Mouse (Mus musculus): ENCODE measurements at regions not wholly inside any gene's neighbourhood (a gene's known extent, or its start where the extent isn't known, plus 50 kb on each side); places are given as distances from the start of the nearest gene placed in this dataset.

DNA sequence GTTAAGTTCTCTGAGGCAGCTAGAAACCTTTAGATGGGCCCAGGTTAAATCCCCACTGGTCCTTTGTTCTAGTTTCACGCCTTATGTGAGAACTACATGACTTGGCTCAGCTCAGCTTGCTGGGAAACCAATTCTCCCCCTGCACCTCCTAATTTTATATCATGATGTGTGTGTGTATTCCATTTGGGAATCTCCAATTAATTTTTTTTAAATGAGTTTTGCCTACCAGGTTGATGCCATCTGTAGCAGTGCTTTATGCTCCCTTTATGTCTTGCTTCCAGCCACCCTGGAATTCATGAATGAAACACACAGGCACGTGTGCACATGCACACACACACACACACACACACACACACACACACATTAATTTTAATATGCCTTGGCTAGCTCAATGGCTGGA lies 180.0 kb upstream of the Gli3 start:
- DNase-seq (ENCODE audit: low spot score), result no peak

GRCm38 (mm10) chr13:15298457-15298856 lies 164.6 kb upstream of the Gli3 start:
- DNase-seq (ENCODE audit: low spot score), result no peak

GRCm38 (mm10) chr13:15325413-15325812 lies 137.6 kb upstream of the Gli3 start:
- DNase-seq (ENCODE audit: low spot score), result no peak

- DNase-seq (ENCODE audit: low spot score), result no peak
These were observed 136.9 kb upstream of the Gli3 start for GRCm38 (mm10) chr13:15326146-15326545.

GRCm38 (mm10) chr13:15329561-15329960 lies 133.5 kb upstream of the Gli3 start:
- no peak for DNase-seq (ENCODE audit: low spot score)

- DNase-seq (ENCODE audit: low spot score), result no peak
These were observed 119.6 kb upstream of the Gli3 start for GRCm38 (mm10) chr13:15343474-15343873.

- DNase-seq (ENCODE audit: low spot score), result no peak
These were observed 116.2 kb upstream of the Gli3 start for GRCm38 (mm10) chr13:15346866-15347265.

GRCm38 (mm10) chr13:15366437-15366836 lies 96.6 kb upstream of the Gli3 start:
- no peak for DNase-seq (ENCODE audit: low spot score)

DNA sequence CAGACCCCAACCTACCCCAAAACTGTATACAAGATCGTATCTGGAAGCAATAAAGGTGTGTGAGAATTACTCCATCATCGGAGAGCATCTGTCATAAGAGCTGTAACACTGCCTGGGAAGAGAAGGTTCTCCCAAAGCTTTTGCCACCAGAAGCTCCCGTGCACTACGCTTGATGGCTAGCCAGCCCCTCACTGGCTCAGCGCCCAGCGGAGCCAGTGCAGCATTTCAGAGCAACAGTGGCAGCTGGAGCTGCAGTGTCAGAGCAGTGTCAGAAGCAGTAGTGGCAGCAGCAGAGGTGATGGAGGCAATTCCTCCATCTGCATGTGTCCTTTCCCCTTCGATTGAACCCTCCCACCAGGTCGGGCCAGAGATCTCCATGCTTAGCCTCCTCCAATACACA lies 83.0 kb upstream of the Gli3 start:
- no peak for DNase-seq (ENCODE audit: low spot score)

GRCm38 (mm10) chr13:15395249-15395648 lies 67.8 kb upstream of the Gli3 start:
- DNase-seq (ENCODE audit: low spot score), result peak; percentile 22

- DNase-seq (ENCODE audit: low spot score), result no peak
These were observed 67.3 kb upstream of the Gli3 start for GRCm38 (mm10) chr13:15395694-15396093.

DNA sequence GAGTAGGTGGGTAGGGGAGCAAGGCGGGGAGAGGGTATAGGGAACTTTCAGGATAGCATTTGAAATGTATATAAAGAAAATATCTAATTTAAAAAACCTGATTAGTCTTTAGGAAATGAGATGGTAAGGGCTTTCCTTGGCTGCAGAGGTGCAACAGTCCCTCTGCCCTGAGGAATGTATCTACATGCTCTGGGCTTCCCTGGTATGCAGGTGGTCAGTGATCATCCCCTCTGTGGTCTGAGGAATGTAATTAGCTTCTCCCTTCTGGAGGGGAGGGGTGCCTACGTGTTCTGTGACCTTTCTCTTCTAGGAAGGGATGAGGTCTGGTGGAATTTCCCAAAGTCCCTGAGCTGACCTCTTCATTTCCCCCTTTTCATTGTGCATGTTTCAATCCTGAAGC lies 64.4 kb upstream of the Gli3 start:
- no peak for DNase-seq (ENCODE audit: low spot score)

Measured in yolk sac, embryonic 10.5 days (tissue).